Mouse (Mus musculus) common myeloid progenitor, adult 5-6 weeks (primary cell): ENCODE measurements around the gene Fsip1. TPM values are rescaled to one million over a fixed set of nuclear protein-coding genes. Genes with fewer than 3 reads are reported as not detected.
A peak's percentile ranks its signal among the peaks of the same experiment; 100 is the strongest.
"Not testable (repeated sequence)": the region's sequence is repeated elsewhere in the genome, so short reads cannot be mapped to it uniquely, and the experiment has no call there.

Experiments used
- ATAC-seq: replicated peaks from 2 replicates; pipeline ENCODE4 v1.8.0; 2016; ENCODE audit warnings: low read depth, mild to moderate bottlenecking, moderate TSS enrichment, inconsistent platforms; ENCODE audit not compliant: poor library complexity, severe bottlenecking
- total RNA-seq: library from RNA; stranded (forward); fragments of 200-1000, 187-1606 nt; gene quantifications from 2 replicates; pipeline ENCODE4 v1.2.3, GENCODE M21; 2017

The Fsip1 gene
- total RNA-seq, 1 experiment from 2014 or later: 0.23 TPM

DNA sequence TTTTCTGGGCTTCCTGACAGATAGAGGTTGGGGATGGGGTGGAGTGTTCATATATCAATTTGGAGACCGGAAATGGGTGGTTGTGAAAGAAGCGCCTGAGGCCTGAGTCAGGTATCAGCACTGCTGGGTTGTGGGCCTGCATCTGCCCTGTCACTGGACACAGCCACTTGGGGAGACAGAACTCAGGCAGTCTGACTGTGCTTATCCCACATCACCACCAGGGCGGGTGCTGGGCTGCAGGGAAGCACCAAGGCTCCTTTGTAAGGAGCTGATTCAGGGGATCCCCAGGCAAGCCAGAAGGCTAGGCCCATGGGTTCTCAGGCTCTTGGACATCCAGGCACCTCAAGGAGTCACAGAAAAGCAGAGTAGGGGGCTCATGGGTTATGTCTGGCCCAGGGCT lies 59.8 kb downstream of the Fsip1 start:
- ATAC-seq: 0 out of 2 replicates have a peak, but pooled peaks have one; percentile 29

DNA sequence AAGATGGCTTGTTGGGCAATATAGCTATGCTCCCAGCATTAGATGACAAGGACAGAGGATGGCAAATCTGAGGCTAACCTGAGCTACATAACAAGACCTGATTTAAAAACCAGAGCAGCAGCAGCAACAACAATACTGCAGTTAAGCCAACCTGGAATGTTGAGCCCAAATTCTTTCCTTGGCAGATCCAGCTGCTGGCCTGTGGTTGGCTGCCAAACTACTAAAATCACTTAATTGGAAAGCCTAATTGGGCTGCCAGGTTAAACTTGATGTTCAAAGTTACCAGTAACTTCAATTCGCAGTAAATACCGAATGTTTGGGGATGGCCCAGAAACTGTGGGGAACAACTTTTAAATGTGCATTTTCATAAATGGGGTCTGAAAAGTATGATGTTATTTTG lies 74.6 kb downstream of the Fsip1 start:
- ATAC-seq: no peak

GRCm38 (mm10) chr2:118179873-118180585 lies 76.7 kb downstream of the Fsip1 start:
- no peak for ATAC-seq

DNA sequence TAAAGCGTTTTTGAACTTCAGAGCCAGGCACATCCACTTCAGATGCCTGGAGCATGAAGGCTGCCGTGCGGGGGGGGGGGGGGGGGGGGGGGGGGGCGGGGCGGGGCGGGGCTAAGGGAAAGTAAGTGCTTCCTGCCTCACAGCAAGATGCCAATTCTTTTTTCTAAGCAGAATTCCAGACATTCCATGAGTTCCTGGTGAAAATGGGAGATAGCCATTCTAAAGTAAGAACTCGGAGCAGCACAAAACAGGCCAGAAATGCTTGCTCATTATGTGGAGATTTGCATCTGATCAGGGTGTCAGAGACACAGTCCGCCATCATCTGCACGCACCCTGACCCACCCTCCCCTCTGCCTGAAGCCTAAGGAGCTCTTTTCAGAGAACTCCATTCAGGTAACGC lies 77.3 kb downstream of the Fsip1 start:
- ATAC-seq: no peak

DNA sequence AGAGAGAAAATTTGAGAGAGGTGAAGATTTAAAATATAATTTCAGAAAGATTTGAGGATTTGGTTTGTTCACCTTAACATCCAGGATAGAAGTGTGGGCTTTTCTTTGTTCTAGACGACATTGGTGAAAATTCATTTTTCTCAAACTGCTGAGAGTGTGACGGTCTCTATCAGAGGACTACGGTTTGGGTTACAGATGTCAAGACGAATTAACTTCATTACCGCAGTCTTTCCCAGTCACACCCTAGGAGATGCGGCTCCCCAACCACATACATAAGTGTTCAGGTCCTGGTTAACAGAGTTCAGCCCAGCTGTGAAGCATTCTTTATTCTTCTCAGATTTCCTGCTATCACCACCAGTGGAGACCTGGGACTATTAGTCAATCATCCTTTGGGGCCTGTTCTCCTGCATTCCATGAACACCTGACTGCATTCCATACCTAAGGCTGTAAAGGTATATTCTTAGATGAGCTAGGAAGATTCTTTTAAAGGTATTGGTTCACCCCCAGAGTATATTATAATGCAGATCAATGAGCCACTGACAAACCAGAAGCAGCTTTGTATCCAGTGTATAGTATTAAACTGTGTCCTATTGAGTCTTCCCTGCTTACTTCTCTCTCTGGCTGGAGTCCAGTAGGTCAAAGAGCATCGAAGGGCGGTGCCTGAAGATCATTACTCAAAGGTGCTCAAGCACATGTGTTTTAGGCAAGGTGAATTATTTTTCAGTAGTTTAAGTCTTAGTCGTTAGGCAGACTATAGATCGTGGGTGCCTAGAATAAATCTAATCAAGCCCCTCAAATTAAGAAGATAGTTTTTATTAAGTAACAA lies 82.0 kb downstream of the Fsip1 start:
- ATAC-seq: no peak

GRCm38 (mm10) chr2:118168225-118168624 lies 88.5 kb downstream of the Fsip1 start:
- no peak for ATAC-seq

DNA sequence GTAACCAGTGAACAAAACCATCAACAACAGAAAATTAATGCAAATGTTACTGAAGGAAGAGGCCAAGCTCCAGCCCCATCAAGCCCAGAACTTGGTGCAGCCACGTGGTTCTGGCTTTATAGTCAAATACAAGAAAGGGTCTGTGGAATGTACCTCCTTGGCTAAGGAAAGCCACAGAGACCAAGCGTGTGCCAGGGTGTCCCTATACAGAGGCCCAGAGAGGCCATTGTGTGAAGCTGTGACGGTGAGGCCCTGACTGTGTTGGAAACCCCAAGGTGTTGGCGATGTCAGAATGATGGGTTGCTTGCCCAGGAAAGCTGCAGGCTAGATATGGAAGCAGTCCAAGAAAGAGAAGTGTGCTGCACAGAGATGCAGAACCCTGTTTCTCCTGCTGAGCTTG lies 89.0 kb downstream of the Fsip1 start:
- no peak for ATAC-seq

DNA sequence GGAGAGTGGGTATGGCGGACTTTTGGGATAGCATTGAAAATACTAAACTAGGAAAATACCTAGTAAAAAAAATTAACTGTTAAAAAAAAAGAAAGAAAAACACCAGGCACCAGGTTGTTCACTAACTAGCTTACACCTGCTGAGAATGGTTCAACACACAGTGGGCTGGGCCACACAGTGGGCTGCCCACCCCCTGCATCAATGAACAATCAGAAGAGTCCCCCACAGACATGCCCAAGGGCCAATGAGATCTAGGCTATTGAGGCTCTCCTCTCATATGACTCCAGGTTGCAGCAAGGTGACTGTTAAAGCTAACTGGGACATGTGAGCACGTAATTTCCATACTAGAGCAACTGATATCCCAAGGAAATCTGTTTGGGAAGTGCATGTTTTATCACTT lies 91.1 kb downstream of the Fsip1 start:
- ATAC-seq: no peak

DNA sequence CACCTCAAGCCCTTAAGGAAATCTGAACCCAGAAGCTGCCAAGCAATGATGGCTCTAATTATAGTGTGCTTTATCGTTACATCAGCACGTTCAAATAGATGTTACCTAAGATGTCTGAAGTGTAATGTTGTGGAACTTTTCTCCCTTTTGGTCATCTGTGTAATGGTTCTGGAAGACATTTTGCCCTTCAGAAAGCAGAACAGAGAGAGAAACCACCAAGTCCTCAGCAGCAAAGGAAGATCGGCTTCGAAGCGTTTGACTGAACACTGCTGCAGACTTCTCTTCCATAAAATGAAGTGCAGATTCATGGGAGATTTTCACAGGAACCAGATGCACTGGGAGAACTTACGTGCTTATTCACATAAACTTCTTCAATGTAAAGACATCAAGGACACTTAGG lies 92.6 kb downstream of the Fsip1 start:
- ATAC-seq: no peak

DNA sequence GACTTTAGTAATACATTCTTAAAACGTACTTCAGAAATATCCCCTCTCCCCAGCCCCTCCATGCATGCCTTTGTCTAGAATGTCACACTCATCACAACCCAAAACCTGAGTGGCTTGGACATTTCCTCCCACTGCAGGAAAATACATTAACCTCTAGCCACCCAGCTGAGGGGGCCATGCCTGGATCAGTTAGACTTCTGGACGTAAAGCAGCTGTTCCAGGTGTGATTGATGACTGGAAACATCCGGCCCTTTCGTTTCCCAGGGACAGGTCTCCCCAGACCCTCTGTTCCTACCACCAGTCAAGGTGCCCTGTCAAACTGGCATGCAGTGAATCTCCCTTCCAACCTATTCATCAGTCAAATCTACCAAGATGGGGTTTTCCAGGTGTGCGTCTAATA lies 94.3 kb downstream of the Fsip1 start:
- ATAC-seq: no peak

- ATAC-seq: no peak
These were observed 95.8 kb downstream of the Fsip1 start for GRCm38 (mm10) chr2:118160991-118161390.

- ATAC-seq: no peak
These were observed 96.2 kb downstream of the Fsip1 start for GRCm38 (mm10) chr2:118160547-118160946.

DNA sequence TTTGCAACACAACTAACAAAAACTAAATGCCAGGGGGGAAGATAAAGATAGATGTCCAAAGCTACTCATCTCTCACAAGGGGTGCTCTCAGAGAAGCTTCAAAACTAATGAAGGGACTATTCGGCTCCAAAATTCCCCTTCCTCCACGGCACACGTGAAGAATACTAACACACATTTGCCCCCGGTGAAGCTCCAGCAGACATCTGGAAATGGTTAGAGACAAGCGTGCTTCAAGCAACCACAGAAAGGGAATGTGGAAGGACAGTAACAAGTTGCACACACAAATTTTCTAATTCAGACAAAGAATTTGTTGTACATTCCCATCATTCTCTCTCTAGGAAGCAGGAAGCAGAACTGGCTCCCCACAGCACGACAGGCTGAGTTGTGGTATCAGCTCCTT lies 97.6 kb downstream of the Fsip1 start:
- no peak for ATAC-seq

GRCm38 (mm10) chr2:118158095-118158494 lies 98.7 kb downstream of the Fsip1 start:
- no peak for ATAC-seq

DNA sequence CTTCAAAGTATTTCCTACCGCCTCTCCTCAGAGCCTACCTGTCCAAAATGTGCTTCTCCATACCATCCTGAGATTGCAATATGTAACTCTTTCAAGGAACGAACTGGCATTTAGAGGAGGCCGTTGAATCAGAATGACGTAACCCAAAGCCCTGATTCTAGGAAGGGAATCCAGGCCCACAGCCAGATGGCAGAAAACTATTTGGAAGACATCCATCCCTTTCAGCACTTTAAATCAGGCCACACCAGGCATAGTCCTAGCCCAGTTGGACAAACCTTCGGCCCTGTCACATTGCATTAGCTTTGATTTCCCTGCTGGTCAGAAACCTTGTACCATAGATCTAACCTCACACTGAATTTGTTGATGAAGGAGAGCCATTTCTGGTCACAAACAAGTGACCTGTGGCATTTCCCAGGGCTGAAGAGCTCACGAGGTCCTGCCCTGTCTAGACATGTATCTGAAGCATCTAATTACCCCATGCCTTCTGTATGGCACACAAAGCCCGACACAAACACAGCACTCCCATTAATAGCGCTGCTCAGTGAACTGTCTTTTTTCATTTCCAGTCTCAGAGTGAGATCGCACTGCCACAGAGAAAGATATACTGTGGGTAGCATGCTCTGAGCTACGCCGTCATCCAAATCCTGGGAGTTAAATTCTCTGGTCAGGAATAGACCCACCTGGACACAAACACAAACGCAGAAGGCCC lies 106.8 kb downstream of the Fsip1 start:
- no peak for ATAC-seq

DNA sequence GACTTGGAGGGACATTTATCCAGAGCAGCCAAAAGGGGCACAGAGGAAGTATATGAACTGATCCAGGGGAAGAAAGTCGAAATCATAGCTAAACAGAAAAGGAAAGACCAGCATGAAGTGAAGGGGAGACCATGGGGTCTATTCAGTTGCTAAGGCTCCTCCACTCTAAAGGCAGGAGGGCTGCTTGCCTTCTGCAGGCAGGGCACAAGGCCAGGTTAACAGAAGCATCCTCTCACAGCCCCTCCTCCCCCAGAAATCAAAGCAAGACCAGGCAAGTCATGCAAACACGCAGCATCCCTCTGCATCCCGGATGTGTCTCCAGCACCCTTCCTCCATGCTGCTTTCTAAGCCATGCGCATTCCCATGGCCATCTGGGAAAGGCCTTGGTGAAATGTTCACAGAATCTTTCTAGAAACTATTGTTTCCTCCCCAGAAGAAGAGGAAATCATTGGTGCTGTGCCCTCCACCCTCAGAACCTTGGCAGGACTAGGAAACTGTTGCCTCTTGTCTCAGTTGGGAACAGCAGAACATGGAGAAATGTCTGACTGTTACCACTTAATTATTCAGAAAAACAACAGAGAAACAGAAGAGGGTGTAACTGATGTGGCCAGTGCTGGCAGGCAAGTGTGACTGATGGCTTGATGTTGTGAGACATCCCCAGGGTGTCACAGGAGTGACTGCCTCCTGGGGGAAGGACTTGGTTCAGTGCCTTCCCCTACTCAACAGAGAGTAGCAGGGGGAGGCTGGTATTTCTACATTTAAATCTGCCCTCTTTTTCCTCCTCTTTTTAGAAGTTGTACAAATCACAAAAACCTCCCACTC lies 108.2 kb downstream of the Fsip1 start:
- ATAC-seq: no peak

- not testable (repeated sequence) for ATAC-seq
These were observed 109.0 kb downstream of the Fsip1 start for GRCm38 (mm10) chr2:118147749-118148148.

DNA sequence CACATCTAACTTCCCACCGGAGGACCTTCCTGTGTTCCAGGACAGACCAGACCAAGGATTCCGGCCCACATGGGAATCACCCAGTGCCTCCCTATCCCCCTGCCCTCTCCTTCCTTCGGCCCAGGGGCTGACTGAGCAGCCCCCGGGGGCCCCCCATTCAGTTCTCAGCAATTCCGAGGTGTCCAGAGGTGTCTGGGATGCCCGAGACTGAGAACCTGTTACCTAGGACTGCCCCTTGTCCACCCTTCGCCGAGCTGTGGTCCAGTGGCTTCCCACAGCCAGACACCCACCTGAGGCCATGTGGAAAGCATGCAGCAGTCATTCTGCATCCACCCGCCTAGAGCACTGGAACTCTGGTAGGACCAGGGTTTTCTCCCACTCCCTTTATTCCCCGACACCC lies 115.1 kb downstream of the Fsip1 start:
- ATAC-seq: no peak

- no peak for ATAC-seq
These were observed 117.5 kb downstream of the Fsip1 start for GRCm38 (mm10) chr2:118139261-118139660.

GRCm38 (mm10) chr2:118137776-118138175 lies 119.0 kb downstream of the Fsip1 start:
- no peak for ATAC-seq
